Mouse (Mus musculus) frontal cortex, postnatal 14 days (tissue): Measurements from ENCODE around the gene Gm43720.

Source experiments
- DNase-seq, 2 experiments: peaks; one replicate each; pipeline ENCODE4 v3.0.0; 2022; ENCODE audit warnings: low spot score in 2 of 2

Gene Gm43720

GRCm38 (mm10) chr5:138262001-138262400 is 17.8 kb downstream of the Gm43720 start:
- DNase-seq, result no peak

DNA sequence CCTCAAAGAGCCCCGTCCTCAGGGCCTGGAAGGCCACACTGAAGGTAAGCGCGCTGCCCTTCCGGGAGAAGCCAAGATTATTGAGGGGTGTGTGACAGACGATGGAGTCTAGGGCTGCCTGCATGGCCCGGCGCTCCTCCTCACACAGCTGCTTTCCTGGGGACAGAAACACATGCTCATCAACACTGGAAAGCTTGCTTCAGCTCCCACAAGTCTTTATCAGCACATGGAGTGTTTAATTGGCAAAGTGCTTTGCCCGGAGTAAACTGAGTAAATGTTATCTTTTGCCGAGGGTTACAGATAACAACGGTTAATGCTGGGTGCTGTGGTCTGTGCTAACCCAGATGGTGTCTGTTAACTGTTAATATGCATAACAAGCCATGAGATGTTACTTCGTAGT is 18.9 kb downstream of the Gm43720 start:
- no peak for DNase-seq

DNA sequence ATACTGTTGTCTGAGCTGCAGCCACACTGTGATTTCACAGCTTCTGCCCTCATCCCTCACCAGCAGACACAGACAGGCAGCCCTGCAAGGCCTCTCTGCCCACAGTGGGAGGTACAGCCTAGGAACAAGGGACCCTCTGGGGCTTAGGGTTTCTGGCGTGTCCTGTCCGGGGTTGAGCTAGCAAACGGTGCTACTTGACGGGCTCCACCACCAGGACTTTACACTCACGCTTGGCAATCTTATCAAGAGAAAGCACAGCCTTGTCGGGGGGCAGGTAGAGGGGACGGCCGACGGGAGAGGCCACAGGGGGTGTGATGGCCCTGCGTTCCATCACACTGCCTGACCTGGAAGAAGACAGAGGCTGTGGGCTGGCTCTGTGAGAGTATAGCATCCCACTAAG is 19.7 kb downstream of the Gm43720 start:
- DNase-seq, result no peak

DNA sequence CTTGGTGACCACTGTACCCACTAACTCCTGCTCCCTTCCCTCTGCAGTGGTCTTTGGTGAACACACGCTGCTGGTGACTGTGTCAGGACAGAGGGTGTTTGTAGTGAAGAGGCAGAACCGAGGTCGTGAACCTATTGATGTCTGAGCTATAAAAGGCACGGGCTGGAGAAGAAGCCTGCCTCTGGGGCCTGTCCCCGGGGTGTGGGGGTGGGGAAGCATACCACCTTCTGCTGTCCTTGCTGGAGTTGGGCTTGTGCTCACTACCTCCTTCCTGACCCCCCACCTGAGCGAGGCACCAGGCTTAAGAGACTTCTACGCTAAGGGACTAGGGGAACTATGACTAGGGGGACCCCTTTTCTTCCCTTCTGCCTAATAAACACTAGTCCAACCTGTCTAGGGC is 20.8 kb downstream of the Gm43720 start:
- DNase-seq, result no peak

GRCm38 (mm10) chr5:138258542-138258941 is 21.2 kb downstream of the Gm43720 start:
- no peak for DNase-seq

DNA sequence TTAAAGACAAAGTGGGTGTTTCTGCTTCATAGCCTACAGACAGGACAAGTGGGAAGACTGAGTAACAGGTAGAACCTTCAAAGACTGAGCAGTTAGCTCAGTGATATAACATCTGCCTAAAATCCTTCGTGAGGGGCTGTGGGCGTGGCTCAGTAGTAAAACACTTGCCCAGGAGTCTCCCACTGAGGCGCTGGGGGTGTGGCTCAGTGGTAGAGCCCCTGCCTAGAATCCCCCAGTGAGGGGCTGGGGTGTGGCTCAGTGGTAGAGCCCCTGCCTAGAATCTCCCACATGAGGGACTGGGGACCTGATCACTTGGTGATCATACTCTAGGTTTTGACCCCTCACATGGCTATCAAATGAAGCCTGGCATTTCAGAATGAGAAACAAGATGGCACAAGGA is 21.7 kb downstream of the Gm43720 start:
- no peak for DNase-seq

DNA sequence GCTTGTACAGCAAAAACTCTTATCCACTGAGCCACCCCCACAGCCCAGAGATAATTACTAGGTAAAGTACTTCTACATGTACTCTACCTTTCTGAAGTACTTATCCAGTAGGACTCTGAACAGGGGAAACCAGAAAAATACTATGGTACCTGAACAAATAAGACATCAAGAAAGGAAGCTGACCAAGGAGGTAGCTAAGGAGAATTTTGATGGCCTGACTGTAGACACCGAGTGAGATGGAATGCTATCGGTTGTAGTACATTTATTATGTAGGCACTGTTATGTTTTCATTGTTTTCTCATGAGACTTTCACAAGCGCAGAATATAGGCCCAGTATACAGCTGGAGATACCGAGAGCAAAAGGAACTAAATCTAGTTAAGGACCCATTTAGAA is 22.2 kb downstream of the Gm43720 start:
- no peak for DNase-seq

DNA sequence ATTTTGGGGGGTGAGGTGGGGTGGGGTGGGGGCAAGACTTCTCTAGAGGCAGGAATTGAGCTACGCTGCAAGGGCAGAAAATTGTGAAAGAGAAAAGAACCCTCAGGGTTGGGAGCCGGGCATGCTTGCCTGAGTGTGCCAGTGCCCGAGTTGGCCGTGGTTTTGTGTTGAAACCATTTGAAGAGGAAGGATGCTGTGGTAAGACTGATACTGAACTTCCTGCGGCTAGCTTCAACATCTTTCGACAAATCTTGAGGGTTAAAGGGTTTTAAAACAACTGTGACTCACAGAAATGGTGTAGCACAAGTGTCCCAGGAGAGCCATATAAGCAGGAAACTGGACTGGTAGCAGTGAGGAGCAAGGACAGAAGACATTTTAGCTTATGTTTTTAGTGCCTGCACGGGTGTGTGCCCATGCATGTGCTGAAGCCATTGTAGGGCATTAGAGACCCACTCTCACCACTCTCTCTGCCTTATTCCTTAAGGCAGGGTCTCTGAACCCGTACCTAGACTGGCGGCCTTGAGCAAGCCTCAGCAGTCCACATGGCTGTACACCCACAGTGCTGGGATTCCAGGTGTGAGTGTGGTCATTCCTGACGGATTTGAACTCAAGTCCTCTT is 22.7 kb downstream of the Gm43720 start:
- DNase-seq, result no peak

DNA sequence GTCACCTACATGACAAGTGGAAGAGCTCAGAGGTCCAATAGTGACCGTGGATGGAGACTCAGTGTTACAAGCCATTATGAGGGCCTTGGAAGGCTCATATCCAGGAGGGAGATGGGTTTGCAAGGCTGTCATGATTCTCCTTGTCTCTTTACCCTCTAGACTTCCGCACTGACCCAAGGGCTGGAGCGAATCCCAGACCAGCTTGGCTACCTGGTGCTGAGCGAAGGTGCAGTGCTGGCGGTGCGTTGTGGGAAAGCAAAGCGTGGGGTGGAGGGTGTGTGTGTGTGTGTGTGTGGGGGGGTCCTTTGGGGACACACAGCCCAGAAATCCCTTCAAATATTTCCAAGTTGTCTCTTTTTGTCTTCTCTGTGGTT is 23.7 kb downstream of the Gm43720 start:
- DNase-seq, result no peak

GRCm38 (mm10) chr5:138255353-138256093 is 24.2 kb downstream of the Gm43720 start, which contains the start of gene Lamtor4:
Lamtor4 (plus strand) TSS chr5:138255482.
- peak; percentile 94 to 95 for DNase-seq

GRCm38 (mm10) chr5:138253061-138253460 is 26.7 kb downstream of the Gm43720 start:
- no peak for DNase-seq

GRCm38 (mm10) chr5:138251144-138251543 is 28.6 kb downstream of the Gm43720 start:
- no peak for DNase-seq

GRCm38 (mm10) chr5:138241511-138241910 is 38.2 kb downstream of the Gm43720 start:
- DNase-seq, result no peak

GRCm38 (mm10) chr5:138234224-138234623 is 45.5 kb downstream of the Gm43720 start:
- no peak for DNase-seq

GRCm38 (mm10) chr5:138233778-138234177 is 46.0 kb downstream of the Gm43720 start:
- DNase-seq, result no peak

DNA sequence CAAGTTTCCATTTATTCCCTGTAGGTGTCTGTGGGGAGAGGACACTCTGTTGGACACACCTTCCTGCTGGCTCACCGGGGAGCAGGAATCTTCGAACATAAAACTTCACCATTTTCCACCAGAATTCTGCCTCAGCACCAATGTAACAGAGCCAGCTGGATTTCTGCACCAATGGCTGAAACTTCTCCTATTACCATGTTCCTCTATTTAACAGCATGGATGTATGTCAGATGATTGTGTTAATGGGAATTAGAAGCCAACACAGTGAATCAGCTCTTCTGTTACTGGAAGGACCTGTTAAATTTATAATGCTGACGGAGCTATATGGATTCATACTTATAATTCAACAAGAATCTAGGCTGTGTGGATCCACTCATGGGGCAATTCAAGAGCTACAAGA is 50.2 kb downstream of the Gm43720 start:
- no peak for DNase-seq

- peak in 1 of 2 experiments; percentile 5 for DNase-seq
Observed at GRCm38 (mm10) chr5:138228026-138228425, 51.7 kb downstream of the Gm43720 start.

GRCm38 (mm10) chr5:138227367-138227766 is 52.4 kb downstream of the Gm43720 start:
- DNase-seq, result no peak

GRCm38 (mm10) chr5:138226491-138226890 is 53.3 kb downstream of the Gm43720 start:
- no peak for DNase-seq

DNA sequence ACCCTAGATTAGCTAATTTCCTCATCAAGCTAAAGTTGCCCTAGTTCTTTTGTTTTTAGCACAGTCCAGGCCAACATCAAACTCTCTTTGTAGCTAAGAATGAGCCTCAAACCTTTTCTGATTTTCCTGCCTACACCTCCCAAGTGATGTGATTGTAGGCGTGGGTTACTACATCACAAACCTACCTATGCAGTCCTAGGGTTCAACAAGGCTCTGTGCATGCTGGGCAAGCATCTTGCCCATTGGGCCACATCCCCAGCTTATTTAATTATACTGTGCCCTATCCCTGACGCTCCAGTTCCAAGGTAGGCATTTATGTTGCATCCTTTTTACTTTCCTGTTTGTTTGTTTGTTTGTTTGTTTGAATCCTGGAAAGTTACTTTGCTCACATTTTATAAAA is 54.1 kb downstream of the Gm43720 start, which contains the start of gene Nxpe5:
TSS of gene Nxpe5 (plus strand) at position 199 of the 400 bp plus-strand sequence.
- no peak for DNase-seq

DNA sequence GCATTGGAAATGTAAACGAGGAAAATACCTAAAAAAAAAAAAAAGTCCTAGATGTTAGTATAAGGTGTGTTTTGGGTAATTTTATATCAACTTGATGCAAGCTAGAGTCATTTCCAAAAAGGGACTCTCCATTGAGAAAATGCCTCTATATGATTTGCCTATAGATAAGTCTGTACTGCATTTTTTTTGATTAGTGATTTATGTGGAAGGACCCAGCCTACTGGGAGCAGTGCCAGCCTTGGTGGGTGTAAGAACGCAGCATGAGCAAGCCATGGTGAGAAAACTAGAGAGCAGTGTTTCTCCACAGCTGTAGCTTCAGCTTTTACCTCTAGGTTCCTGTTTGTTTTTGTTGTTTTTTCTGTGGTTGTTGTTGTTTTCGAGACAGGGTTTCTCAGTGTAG is 56.5 kb downstream of the Gm43720 start:
- no peak for DNase-seq

GRCm38 (mm10) chr5:138222111-138222510 is 57.6 kb downstream of the Gm43720 start:
- DNase-seq, result peak; percentile 45 to 82

DNA sequence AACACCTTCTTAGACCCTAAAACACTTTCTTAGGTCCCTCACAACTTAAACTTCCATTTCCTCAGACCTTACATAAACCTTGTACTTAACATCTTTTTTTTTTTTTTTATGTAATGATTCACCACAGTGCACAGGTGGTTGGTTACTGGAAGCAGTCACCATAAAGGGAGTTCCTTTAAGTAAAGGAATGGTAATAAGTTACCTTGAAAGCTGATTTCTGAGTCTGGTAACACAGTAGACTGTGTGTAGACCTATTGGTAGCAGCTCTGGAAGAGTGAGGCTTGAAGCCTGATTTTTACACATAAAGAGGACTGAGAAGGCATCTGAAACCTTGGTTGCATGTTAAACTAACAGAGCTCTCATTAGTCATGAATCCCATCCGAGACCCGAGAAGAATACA is 59.9 kb downstream of the Gm43720 start:
- DNase-seq, result no peak
